Mouse (Mus musculus) thymus, adult 2 months (tissue): Measurements from ENCODE around the gene Srsf10.

Experiments used
- CTCF ChIP-seq: fragments of 200-500 bp; IDR thresholded peaks from 2 replicates; pipeline ENCODE4 v1.5.1; 2012; ENCODE audit warnings: mild to moderate bottlenecking, control low read depth, low read length, moderate library complexity, borderline replicate concordance; ENCODE audit not compliant: control insufficient read depth, poor library complexity, insufficient read depth; ENCODE audit errors: extremely low read depth
- POLR2A ChIP-seq: fragments of 200-500 bp; IDR thresholded peaks from 2 replicates; pipeline ENCODE4 v1.6.1; 2012; ENCODE audit warnings: mild to moderate bottlenecking, low read length, control low read depth, moderate library complexity; ENCODE audit not compliant: control insufficient read depth, poor library complexity, insufficient read depth; ENCODE audit errors: extremely low read depth

- TF ChIP-seq CTCF: no peak
- TF ChIP-seq POLR2A: no peak
Observed at GRCm38 (mm10) chr4:135872015-135872414, 16.5 kb downstream of the Srsf10 start.
